Mouse (Mus musculus): ENCODE results near the gene Gm20075. TPM values are rescaled to one million over a fixed set of nuclear protein-coding genes. Genes with fewer than 3 reads are reported as not detected.
"Not testable (repeated sequence)": the region's sequence is repeated elsewhere in the genome, so short reads cannot be mapped to it uniquely, and the experiment has no call there.

Gene Gm20075
- total and polyA plus RNA-seq, 2 experiments from 2014 or later, result 0.58 to 9.1 TPM

GRCm38 (mm10) chr13:96090929-96091328 is 9.8 kb upstream of the Gm20075 start:
- H3K4me2 ChIP-seq (ENCODE audit: low read depth, low read length), result no peak overlapping the region
- H3K9me3 ChIP-seq (ENCODE audit: low read length), result no peaks in the 10 kb centered on the region
- no peak overlapping the region for H3K4me3 ChIP-seq (ENCODE audit: low read length)
- 61% methylated on average over 4 of the region's 4 CpGs for WGBS
- no peaks in the 10 kb centered on the region for H3K4me1 ChIP-seq (ENCODE audit: insufficient read depth, low read length)
- DNase-seq (ENCODE audit: low spot score) (no peak), ATAC-seq (no peak)
- no peak overlapping the region for H3K9ac ChIP-seq (replicated peaks; ENCODE audit: low read length)
- no peaks in the 10 kb centered on the region for H3K27me3 ChIP-seq (ENCODE audit: insufficient read depth, low read length)
- no peak overlapping the region for H3K27ac ChIP-seq
- no peak for TF ChIP-seq CTCF (IDR thresholded peaks at IDR 0.05; ENCODE audit: low read depth)
- H3K36me3 ChIP-seq (ENCODE audit: insufficient read depth, low read length), result no peaks in the 10 kb centered on the region

GRCm38 (mm10) chr13:96085581-96086302 is 4.6 kb upstream of the Gm20075 start:
- H3K9ac ChIP-seq (replicated peaks; ENCODE audit: low read length), result no peak overlapping the region
- H3K27me3 ChIP-seq (ENCODE audit: insufficient read depth, low read length), result no peaks in the 10 kb centered on the region
- 81% methylated on average over 7 of the region's 7 CpGs for WGBS
- H3K9me3 ChIP-seq (ENCODE audit: low read length), result no peaks in the 10 kb centered on the region
- ATAC-seq, result no peak
- no peaks in the 10 kb centered on the region for H3K36me3 ChIP-seq (ENCODE audit: insufficient read depth, low read length)
- H3K4me3 ChIP-seq (ENCODE audit: low read length), result no peak overlapping the region
- H3K4me1 ChIP-seq (ENCODE audit: insufficient read depth, low read length), result no peaks in the 10 kb centered on the region
- no peak for TF ChIP-seq CTCF (IDR thresholded peaks at IDR 0.05; ENCODE audit: low read depth)
- DNase-seq (ENCODE audit: low spot score), result no peak
- no peak overlapping the region for H3K4me2 ChIP-seq (ENCODE audit: low read depth, low read length)
- H3K27ac ChIP-seq, result no peak overlapping the region

GRCm38 (mm10) chr13:96081754-96082153 is 578 bp upstream of the Gm20075 start, which contains the start of gene Gm17190:
Gene Gm17190 (plus strand): TSS chr13:96082054.
- ATAC-seq; H3K36me3 ChIP-seq (ENCODE audit: insufficient read depth, low read length): not testable (repeated sequence)

GRCm38 (mm10) chr13:96073555-96073954 is 7.6 kb downstream of the Gm20075 start:
- H3K4me2 ChIP-seq (ENCODE audit: low read depth, low read length), result no peak overlapping the region
- no peak overlapping the region for H3K4me3 ChIP-seq (ENCODE audit: low read length)
- no peak overlapping the region for H3K9ac ChIP-seq (replicated peaks; ENCODE audit: low read length)
- ATAC-seq (peak; percentile 47; the same call in 1 of the 2 replicates), DNase-seq (ENCODE audit: low spot score) (peak; percentile 49)
- no peak for TF ChIP-seq CTCF (IDR thresholded peaks at IDR 0.05; ENCODE audit: low read depth)
- no peaks in the 10 kb centered on the region for H3K36me3 ChIP-seq (ENCODE audit: insufficient read depth, low read length)
- no peaks in the 10 kb centered on the region for H3K9me3 ChIP-seq (ENCODE audit: low read length)
- H3K27me3 ChIP-seq (ENCODE audit: insufficient read depth, low read length), result no peaks in the 10 kb centered on the region
- no peaks in the 10 kb centered on the region for H3K4me1 ChIP-seq (ENCODE audit: insufficient read depth, low read length)
- WGBS, result 32% methylated on average over 8 of the region's 8 CpGs
- no peak overlapping the region for H3K27ac ChIP-seq

More at GRCm38 (mm10) chr13:96081754-96082153, 578 bp upstream of the Gm20075 start, which contains the start of gene Gm17190:
- H3K9me3 ChIP-seq (ENCODE audit: low read length); H3K4me3 ChIP-seq (ENCODE audit: low read length); DNase-seq (ENCODE audit: low spot score); H3K4me1 ChIP-seq (ENCODE audit: insufficient read depth, low read length); H3K4me2 ChIP-seq (ENCODE audit: low read depth, low read length); H3K9ac ChIP-seq (replicated peaks; ENCODE audit: low read length); H3K27me3 ChIP-seq (ENCODE audit: insufficient read depth, low read length); H3K27ac ChIP-seq: not testable (repeated sequence)
- WGBS, result 97% methylated on average over 1 of the region's 1 CpGs

- H3K4me1 ChIP-seq (ENCODE audit: insufficient read depth, low read length), result no peaks in the 10 kb centered on the region
- ATAC-seq (no peak), DNase-seq (ENCODE audit: low spot score) (no peak)
- no peaks in the 10 kb centered on the region for H3K27me3 ChIP-seq (ENCODE audit: insufficient read depth, low read length)
- no peak overlapping the region for H3K27ac ChIP-seq
- H3K4me2 ChIP-seq (ENCODE audit: low read depth, low read length), result no peak overlapping the region
- no peak overlapping the region for H3K9ac ChIP-seq (replicated peaks; ENCODE audit: low read length)
- no peaks in the 10 kb centered on the region for H3K9me3 ChIP-seq (ENCODE audit: low read length)
- TF ChIP-seq CTCF (IDR thresholded peaks at IDR 0.05; ENCODE audit: low read depth), result no peak
- H3K36me3 ChIP-seq (ENCODE audit: insufficient read depth, low read length), result no peaks in the 10 kb centered on the region
- whole genome bisulfite sequencing, result 83% methylated on average over 3 of the region's 3 CpGs
- H3K4me3 ChIP-seq (ENCODE audit: low read length), result no peak overlapping the region
Measured at GRCm38 (mm10) chr13:96052755-96053154, 28.4 kb downstream of the Gm20075 start.

GRCm38 (mm10) chr13:96045396-96045795 is 35.8 kb downstream of the Gm20075 start:
- H3K27ac ChIP-seq, result no peak overlapping the region
- H3K27me3 ChIP-seq (ENCODE audit: insufficient read depth, low read length), result no peaks in the 10 kb centered on the region
- no peak overlapping the region for H3K4me2 ChIP-seq (ENCODE audit: low read depth, low read length)
- no peak overlapping the region for H3K9ac ChIP-seq (replicated peaks; ENCODE audit: low read length)
- no peaks in the 10 kb centered on the region for H3K36me3 ChIP-seq (ENCODE audit: insufficient read depth, low read length)
- no peak for ATAC-seq
- H3K9me3 ChIP-seq (ENCODE audit: low read length), result no peaks in the 10 kb centered on the region
- no peak for TF ChIP-seq CTCF (IDR thresholded peaks at IDR 0.05; ENCODE audit: low read depth)
- no peak overlapping the region for H3K4me3 ChIP-seq (ENCODE audit: low read length)
- peak; percentile 31 for DNase-seq (ENCODE audit: low spot score)
- H3K4me1 ChIP-seq (ENCODE audit: insufficient read depth, low read length), result no peaks in the 10 kb centered on the region
- 21% methylated on average over 5 of the region's 5 CpGs for WGBS
